Mouse (Mus musculus): ENCODE data around the gene Lrrc28. TPM values are rescaled to one million over a fixed set of nuclear protein-coding genes. Genes with fewer than 3 reads are reported as not detected.

The Lrrc28 gene
- total RNA-seq, 1 experiment from 2014 or later, result 7.1 TPM

GRCm38 (mm10) chr7:67607669-67608347 is 37.3 kb downstream of the Lrrc28 start:
- ATAC-seq (replicated peaks; ENCODE audit: insufficient number of reproducible peaks, low FRiP score, low TSS enrichment, poor library complexity, severe bottlenecking), result no peak

- ATAC-seq (replicated peaks; ENCODE audit: insufficient number of reproducible peaks, low FRiP score, low TSS enrichment, poor library complexity, severe bottlenecking), result no peak
Measured at GRCm38 (mm10) chr7:67606250-67606649, 38.8 kb downstream of the Lrrc28 start.

DNA sequence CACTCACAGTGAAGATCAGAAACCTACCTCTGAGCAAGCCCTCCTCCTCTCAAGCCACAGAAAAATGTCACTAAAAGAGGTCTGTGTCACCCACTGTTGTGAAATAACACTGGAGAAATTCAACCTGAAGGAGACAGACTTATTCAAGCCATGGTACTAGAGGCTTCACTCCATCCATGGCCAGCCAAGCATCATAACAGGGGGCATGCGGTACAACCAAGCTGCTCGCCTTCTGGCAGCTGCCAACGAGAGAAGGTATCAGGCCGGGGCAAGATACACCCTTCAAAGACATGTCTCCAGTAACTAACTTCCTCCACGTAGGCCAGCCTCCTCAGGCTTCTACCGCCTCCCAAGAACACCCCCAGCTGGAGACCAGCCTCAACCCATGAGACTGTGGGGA is 40.0 kb downstream of the Lrrc28 start:
- no peak for ATAC-seq (replicated peaks; ENCODE audit: insufficient number of reproducible peaks, low FRiP score, low TSS enrichment, poor library complexity, severe bottlenecking)

DNA sequence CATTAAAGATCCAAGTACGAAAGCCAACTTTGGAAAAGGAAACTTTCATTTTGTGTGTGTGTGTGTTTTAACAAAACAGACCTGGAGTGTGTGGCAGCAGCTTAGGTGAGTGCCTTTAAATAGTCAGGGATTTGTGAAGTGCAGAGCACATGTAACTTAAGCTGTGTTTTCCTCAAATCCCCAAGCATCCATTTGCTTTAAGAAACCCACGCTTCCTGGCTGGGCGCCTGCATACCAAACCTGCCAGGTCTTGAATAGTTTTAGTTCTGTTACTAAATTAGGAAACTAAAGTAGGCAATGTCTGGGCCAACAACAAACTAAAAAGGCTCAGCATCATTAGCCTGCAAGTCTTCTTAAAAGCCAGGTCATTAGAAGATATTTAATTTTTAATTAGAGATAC is 47.0 kb downstream of the Lrrc28 start:
- no peak for ATAC-seq (replicated peaks; ENCODE audit: insufficient number of reproducible peaks, low FRiP score, low TSS enrichment, poor library complexity, severe bottlenecking)

GRCm38 (mm10) chr7:67596961-67597360 is 48.1 kb downstream of the Lrrc28 start:
- 0 out of 2 replicates have a peak, but pooled peaks have one; percentile 56 for ATAC-seq (replicated peaks; ENCODE audit: insufficient number of reproducible peaks, low FRiP score, low TSS enrichment, poor library complexity, severe bottlenecking)

- no peak for ATAC-seq (replicated peaks; ENCODE audit: insufficient number of reproducible peaks, low FRiP score, low TSS enrichment, poor library complexity, severe bottlenecking)
Measured at GRCm38 (mm10) chr7:67596322-67596721, 48.7 kb downstream of the Lrrc28 start.

DNA sequence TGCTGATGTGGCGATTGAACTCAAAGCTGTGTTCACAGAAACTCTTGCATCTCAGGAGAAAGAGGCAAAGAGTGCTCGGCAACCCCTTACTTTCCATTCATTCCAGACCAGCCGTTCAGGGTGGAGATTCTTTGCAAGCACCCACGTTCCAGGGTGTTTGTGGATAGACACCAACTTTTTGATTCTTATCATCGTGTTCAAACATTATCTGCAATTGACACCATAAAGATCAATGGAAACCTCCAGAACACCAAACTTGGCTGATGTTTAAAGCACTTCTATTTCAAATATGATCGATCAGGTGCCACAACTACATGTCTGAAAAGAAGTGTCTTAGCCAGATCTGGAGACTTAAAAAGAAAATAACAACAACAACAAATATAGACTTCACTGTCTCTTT is 51.2 kb downstream of the Lrrc28 start:
- ATAC-seq (replicated peaks; ENCODE audit: insufficient number of reproducible peaks, low FRiP score, low TSS enrichment, poor library complexity, severe bottlenecking), result no peak

DNA sequence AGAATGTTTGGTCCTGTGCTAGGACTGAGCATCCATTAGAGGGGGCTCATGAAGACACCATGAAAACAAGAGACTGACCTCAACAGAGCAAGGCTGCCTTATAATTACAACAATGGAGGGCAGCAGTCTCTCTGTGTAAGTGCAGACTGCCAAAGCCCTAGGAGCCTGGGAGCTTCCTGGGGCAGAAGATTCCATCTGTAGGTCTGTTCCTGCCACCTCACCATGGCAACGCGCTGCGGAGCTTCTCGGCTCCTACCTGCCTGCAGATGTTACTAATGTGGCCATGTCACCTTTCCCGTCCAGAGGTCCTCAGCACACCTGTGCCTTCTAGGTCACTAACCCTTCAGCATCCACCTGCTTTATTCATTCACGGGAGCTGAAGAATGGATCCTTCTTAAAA is 52.4 kb downstream of the Lrrc28 start:
- no peak for ATAC-seq (replicated peaks; ENCODE audit: insufficient number of reproducible peaks, low FRiP score, low TSS enrichment, poor library complexity, severe bottlenecking)

DNA sequence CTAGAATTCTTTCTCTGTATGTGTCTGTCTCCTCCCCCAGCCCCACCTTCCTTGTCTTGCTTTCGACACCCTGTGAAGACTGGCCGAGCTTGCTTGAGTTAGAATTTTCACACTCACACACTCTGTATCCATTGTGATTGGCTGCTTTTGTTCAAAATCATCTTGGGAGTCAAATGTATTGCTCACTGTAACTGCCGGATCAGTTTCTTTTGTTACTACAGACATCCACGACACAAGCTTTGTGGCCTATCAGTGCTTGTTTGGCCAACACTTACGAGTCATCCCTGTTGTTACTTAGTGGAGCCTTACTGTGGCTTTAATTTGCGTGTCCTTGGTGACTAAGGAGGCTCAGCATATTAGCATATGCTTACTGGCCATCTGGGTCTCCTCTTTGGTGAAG is 56.3 kb downstream of the Lrrc28 start:
- ATAC-seq (replicated peaks; ENCODE audit: insufficient number of reproducible peaks, low FRiP score, low TSS enrichment, poor library complexity, severe bottlenecking), result no peak

GRCm38 (mm10) chr7:67586479-67586878 is 58.6 kb downstream of the Lrrc28 start:
- no peak for ATAC-seq (replicated peaks; ENCODE audit: insufficient number of reproducible peaks, low FRiP score, low TSS enrichment, poor library complexity, severe bottlenecking)

DNA sequence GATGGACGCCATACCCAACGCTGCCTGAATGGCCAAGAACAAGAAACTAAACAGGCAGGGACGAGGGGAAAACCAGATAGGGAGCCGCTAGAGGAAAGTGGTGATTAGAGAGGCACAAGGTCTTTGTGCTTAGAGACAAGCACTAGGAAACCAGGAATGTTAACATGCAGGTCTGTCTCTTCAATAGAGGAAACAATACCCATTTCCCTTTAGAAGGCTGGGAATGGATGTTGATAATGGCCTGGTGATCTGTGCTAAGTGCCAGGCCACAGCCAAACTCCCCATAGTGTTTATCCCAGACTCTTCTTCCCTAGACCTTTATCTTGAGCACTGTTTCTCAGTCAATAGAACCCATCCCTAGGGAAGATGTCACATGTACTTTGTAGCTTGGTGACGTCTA is 61.2 kb downstream of the Lrrc28 start:
- no peak for ATAC-seq (replicated peaks; ENCODE audit: insufficient number of reproducible peaks, low FRiP score, low TSS enrichment, poor library complexity, severe bottlenecking)

DNA sequence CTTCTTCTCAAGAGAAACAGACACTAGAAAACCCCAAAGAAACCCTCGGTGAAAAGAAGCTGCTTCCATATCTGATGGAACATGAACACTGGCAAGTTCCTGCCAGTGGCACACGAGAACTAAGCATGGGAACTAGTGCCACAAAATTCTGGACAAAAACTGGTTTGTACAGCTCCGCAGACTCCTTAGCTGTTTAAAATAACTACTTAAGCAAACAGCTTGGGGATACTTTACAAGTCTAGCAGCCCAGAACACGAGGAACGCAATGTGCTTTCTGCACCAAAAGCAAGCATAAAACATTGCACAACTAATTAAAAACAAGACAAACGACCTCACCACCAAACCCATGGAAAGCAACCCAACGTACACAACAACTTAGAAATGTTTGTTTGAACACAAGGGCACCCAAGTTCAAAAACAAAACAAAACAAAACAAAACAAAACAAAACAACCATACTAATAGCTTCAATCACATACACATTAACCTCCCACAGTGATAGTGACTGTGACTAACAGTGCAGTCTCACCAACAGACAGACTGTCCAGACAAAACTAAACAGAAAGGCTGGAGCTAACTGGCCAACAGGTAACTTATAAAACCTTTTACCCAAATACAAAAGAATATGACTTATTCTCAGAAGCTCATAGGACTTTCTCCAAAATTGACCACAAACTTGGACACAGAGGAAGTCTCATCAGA is 66.1 kb downstream of the Lrrc28 start:
- no peak for ATAC-seq (replicated peaks; ENCODE audit: insufficient number of reproducible peaks, low FRiP score, low TSS enrichment, poor library complexity, severe bottlenecking)

DNA sequence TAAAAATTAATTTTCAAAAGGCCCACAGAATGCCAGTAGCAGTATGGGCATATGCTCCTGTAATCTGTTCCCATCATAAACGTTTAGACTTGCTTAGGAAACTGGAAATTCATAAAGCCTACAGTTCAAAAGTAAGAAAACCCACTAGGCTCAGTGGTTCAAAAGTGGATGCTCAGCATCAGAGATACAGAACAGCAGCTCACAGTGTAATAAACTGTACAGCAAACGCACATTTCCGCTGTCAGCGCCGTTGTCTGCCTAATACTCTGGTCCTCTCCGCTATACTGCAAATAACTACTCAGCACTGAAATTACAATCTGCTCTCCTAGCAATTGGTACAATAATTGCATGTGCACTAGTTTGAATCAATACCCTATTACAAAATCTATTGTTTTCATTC is 67.0 kb downstream of the Lrrc28 start:
- no peak for ATAC-seq (replicated peaks; ENCODE audit: insufficient number of reproducible peaks, low FRiP score, low TSS enrichment, poor library complexity, severe bottlenecking)

DNA sequence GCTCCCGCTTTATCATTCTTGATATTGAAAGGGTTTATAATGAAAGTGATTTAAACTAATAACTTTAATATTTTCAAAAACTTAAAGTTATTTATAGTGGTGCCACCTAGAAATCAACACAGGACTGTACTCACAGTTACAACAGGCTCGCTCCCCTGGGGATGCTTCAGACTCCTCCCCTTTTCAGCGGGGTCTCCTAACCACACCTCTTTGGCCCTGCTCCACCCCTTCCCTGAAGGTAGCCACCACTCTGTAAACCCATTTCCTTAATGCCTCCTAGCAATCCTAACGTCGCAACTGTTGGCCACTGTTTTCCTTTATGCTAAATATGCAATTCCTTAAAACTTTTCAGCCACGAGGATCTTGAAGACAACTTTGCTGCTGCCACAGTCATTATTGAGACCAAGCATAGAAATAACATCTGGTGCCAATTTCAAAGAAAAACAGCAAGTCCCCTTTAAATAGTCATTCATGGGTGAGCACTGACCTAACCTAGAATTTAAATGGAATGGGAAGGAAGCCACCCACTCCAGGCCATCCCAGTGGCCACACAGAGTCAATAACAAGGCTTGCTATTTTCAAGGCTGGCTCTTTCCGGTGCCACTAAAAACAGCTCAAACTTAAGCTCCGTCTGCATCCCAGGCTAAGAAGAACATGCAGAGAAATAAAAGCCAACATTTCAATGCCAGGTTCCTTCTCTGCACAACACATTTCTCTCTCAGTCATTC is 78.4 kb downstream of the Lrrc28 start:
- no peak for ATAC-seq (replicated peaks; ENCODE audit: insufficient number of reproducible peaks, low FRiP score, low TSS enrichment, poor library complexity, severe bottlenecking)

GRCm38 (mm10) chr7:67565132-67565531 is 79.9 kb downstream of the Lrrc28 start:
- no peak for ATAC-seq (replicated peaks; ENCODE audit: insufficient number of reproducible peaks, low FRiP score, low TSS enrichment, poor library complexity, severe bottlenecking)

- no peak for ATAC-seq (replicated peaks; ENCODE audit: insufficient number of reproducible peaks, low FRiP score, low TSS enrichment, poor library complexity, severe bottlenecking)
Measured at GRCm38 (mm10) chr7:67562176-67562575, 82.9 kb downstream of the Lrrc28 start.

DNA sequence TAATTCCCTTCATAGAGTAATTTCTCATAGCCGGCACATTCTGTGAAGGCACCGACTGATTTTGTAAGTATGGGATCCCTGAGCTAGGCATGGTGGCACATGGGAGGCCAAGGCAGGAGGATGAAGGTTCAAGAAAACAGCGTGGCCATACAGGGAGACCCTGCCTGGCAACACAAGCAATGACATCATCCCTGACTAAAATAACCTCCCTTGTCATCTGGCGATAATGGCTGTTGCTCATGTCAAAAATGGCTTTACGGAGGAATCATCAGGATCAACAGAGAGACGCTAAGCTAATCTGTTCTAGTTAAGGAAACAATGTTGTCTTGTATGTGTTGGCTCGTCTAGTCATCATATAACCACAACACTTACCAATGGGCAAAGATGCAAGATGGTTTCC is 85.6 kb downstream of the Lrrc28 start:
- no peak for ATAC-seq (replicated peaks; ENCODE audit: insufficient number of reproducible peaks, low FRiP score, low TSS enrichment, poor library complexity, severe bottlenecking)

- ATAC-seq (replicated peaks; ENCODE audit: insufficient number of reproducible peaks, low FRiP score, low TSS enrichment, poor library complexity, severe bottlenecking), result no peak
Measured at GRCm38 (mm10) chr7:67558230-67558629, 86.8 kb downstream of the Lrrc28 start.

DNA sequence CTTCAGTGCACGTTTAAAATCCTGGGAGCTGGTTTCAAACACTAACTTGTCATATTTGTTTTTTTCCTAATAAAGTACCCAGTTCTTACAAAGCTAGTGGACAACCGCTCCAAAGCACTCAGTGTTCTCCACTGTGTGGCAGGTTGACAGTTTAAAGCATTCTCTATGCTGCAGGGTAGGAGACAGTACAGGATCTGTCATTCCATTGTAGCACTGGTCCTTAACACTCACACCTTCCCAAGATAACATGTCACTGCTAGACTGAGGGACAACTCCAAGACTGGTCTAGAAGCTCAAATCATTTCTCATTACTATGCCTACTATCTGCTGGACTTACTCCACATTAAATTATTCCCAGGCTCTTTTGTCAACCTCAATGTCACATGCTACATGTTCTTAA is 90.2 kb downstream of the Lrrc28 start:
- no peak for ATAC-seq (replicated peaks; ENCODE audit: insufficient number of reproducible peaks, low FRiP score, low TSS enrichment, poor library complexity, severe bottlenecking)

DNA sequence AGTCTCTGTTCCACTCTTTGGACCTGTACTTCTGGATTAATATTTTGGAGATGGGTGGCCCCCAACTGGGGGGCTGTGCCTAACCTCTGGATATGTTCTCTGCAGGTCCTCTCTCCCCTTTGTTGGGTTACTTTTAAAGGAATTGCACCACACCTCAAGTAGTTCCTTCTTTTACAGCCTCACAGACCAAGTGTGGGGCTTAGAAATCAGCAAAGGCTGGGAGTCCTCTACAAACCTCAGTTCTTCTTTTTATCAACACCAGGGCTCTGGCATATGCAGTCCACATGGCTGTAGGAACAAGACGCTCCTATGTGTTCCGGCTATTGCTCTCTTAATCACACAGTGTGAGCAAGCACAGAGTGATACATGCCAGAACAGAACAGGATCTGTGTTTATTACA is 93.8 kb downstream of the Lrrc28 start:
- ATAC-seq (replicated peaks; ENCODE audit: insufficient number of reproducible peaks, low FRiP score, low TSS enrichment, poor library complexity, severe bottlenecking), result peak; percentile 73

Data from monocyte, adult 5-6 weeks (primary cell).